Comparison of ENCODE assay signal across 8 mouse cellular contexts in genomic region chr16:21216047-21216446, GRCm38 (mm10). TPM values are rescaled to one million over a fixed set of nuclear protein-coding genes. Genes with fewer than 3 reads are reported as not detected.
A peak's percentile ranks its signal among the peaks of the same experiment; 100 is the strongest.
DNase-seq lines count a peak whose midpoint lies in the region; ATAC-seq and TF ChIP-seq lines count a peak whose summit lies in the region.

No protein-coding gene starts in this region.

- H3K27ac ChIP-seq in heart, embryonic 16.5 days (ENCODE audit: low read length): peak overlapping the region; percentile 19; the same call in 1 of the 2 replicates
- no peak overlapping the region for H3K27ac ChIP-seq in testis, adult 2 months (ENCODE audit: control insufficient read depth, insufficient read depth, low read depth, low read length)
- H3K27ac ChIP-seq in limb, embryonic 10.5 days: peak overlapping the region; percentile 71

- no peak for DNase-seq in heart, postnatal 25 days (ENCODE audit: low spot score)
- no peak for DNase-seq in testis, postnatal 14 days (ENCODE audit: low spot score)
- peak; percentile 71 for DNase-seq in limb, embryonic 10.5 days (ENCODE audit: low spot score)
- no peak for DNase-seq in frontal cortex, postnatal 14 days (ENCODE audit: low spot score in 2 of 2)
- no peak for DNase-seq in layer of hippocampus, adult 11-12 months (ENCODE audit: low spot score)
- DNase-seq in kidney, adult 8-10 months: no peak

- 20% methylated on average over 4 of the region's 4 CpGs for WGBS in heart, embryonic 16.5 days
- 17% methylated on average over 4 of the region's 4 CpGs for WGBS in limb, embryonic 10.5 days

- H3K36me3 ChIP-seq in heart, embryonic 16.5 days (ENCODE audit: control insufficient read depth, insufficient read depth): peaks cover 20% of the 10 kb centered on the region
- H3K36me3 ChIP-seq in testis, adult 2 months (ENCODE audit: control insufficient read depth, insufficient read depth, low read length): no peaks in the 10 kb centered on the region
- H3K36me3 ChIP-seq in limb, embryonic 10.5 days: peaks cover 87% of the 10 kb centered on the region

- no peaks in the 10 kb centered on the region for H3K27me3 ChIP-seq in heart, embryonic 16.5 days (ENCODE audit: control insufficient read depth, insufficient read depth, low read length)
- no peaks in the 10 kb centered on the region for H3K27me3 ChIP-seq in testis, adult 2 months (ENCODE audit: control insufficient read depth, insufficient read depth, low read length)
- H3K27me3 ChIP-seq in limb, embryonic 10.5 days (ENCODE audit: low read depth, poor library complexity, severe bottlenecking): no peaks in the 10 kb centered on the region

- intact Hi-C loops in heart, postnatal 25 days (cut with DNase I): no loop called here

- H3K4me1 ChIP-seq in heart, embryonic 16.5 days (ENCODE audit: control insufficient read depth, insufficient read depth, low read length): peaks cover 45% of the 10 kb centered on the region
- H3K4me1 ChIP-seq in testis, adult 2 months (ENCODE audit: control insufficient read depth, insufficient read depth, low read length): peaks cover 20% of the 10 kb centered on the region
- H3K4me1 ChIP-seq in limb, embryonic 10.5 days: peaks cover 58% of the 10 kb centered on the region

- no peaks in the 10 kb centered on the region for H3K9me3 ChIP-seq in heart, embryonic 16.5 days (replicated peaks; ENCODE audit: control insufficient read depth, low read length)
- no peaks in the 10 kb centered on the region for H3K9me3 ChIP-seq in limb, embryonic 10.5 days (replicated peaks)

- ATAC-seq in heart, embryonic 16.5 days (replicated peaks; ENCODE audit: extremely low read depth, insufficient read depth, low FRiP score): peak; percentile 39; the same call in 1 of the 2 replicates

- H3K9ac ChIP-seq in heart, embryonic 16.5 days (ENCODE audit: low read length): no peak overlapping the region

- TF ChIP-seq CTCF in testis, adult 2 months (IDR thresholded peaks at IDR 0.05; ENCODE audit: control insufficient read depth, insufficient read depth, insufficient replicate concordance, low read depth, low read length): no peak

- no peak for TF ChIP-seq POLR2A in testis, adult 2 months (IDR thresholded peaks at IDR 0.05; ENCODE audit: control insufficient read depth, low read depth, low read length)

- no peak overlapping the region for H3K4me3 ChIP-seq in heart, embryonic 16.5 days (ENCODE audit: low read length)
- H3K4me3 ChIP-seq in testis, adult 2 months (ENCODE audit: control insufficient read depth, low read depth, low read length): peak overlapping the region; percentile 61
- peak overlapping the region; percentile 25 for H3K4me3 ChIP-seq in limb, embryonic 10.5 days

- H3K4me2 ChIP-seq in heart, embryonic 16.5 days (ENCODE audit: low read depth, low read length): no peak overlapping the region

RNA-seq across cellular contexts. Expression of gene Ephb3, which starts 11.5 kb away (rescaled TPM):
- polyA plus RNA-seq in heart, embryonic 16.5 days (2015; fragmentation: Nextera tagmentation; extraction: Ambion mirVana): 9.5 and 14.4 TPM in 2 replicates
- total RNA-seq in heart, postnatal 25 days (2021): 1 to 10 TPM; 5.4 to 6.2 TPM
- polyA plus RNA-seq in testis, adult 2 months (2012; rRNA removed): 1.2 TPM in 2 replicates
- polyA plus RNA-seq in limb, embryonic 10.5 days (2016; fragmentation: Nextera tagmentation; extraction: Ambion mirVana): 31.0 and 48.3 TPM in 2 replicates
